Mouse (Mus musculus): ENCODE results near the gene Trex1.

DNA sequence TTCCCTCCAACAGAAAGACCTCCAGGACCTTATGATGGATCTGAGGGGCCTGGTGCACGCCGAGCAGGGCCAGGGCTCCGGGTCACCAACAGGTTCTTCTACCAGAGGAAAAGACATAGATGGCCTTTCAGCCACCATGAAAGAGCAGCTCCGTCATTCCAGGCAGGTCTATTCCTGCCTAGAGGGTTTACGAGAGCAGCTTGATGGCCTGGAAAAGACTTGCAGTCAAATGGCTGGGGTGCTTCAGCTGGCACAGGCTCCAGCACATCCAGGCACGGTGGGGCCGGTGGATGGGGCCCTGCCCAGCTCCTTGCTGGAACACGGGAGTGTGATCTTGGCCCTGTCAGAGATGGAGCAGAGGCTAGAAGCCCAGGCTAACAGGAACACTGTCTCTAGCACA is 32.3 kb upstream of the Trex1 start:
- TF ChIP-seq CTCF (IDR thresholded peaks at IDR 0.05; ENCODE audit: borderline replicate concordance, insufficient read depth, low read depth, low read length) (no peak), POLR2A (IDR thresholded peaks at IDR 0.05; ENCODE audit: borderline replicate concordance, insufficient read depth, low read length) (no peak)

Data from cerebellum, adult 2 months (tissue).